Mouse (Mus musculus) cerebral cortex, adult 2 months (tissue): ENCODE measurements around the gene Gm7876.

ENCODE experiments used
- WGBS: fragments of 180-500 bp; shearing (Covaris S2); methylation state at CpG from one replicate; pipeline ENCODE4 v1.1.7; 2018; 5-methylcytosine and 5-hydroxymethylcytosine counted together

Gene Gm7876

DNA sequence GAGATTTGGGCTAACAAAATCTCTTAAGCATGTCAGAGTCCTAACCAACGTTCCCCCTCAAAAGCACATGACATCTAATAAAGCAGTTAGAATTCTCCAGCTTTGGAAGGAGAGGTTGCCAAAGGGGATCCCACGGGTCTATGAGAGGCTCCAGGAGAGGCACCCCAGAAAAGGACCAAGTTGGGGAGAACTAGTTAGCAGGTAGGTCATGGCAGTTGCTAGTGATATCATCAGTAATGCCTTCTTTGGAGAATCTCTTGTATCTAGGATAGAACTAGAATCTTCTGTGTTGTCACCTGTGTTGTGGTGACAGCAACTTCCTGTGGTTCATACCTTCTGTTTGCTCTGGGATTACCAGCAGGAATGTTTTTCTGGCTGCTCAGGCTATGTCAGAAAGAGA is at the start of gene Gm7876:
Gene Gm7876 (plus strand): TSS at position 301 of the 400 bp plus-strand sequence.
- WGBS: 86% methylated on average over 1 of the region's 2 CpGs

DNA sequence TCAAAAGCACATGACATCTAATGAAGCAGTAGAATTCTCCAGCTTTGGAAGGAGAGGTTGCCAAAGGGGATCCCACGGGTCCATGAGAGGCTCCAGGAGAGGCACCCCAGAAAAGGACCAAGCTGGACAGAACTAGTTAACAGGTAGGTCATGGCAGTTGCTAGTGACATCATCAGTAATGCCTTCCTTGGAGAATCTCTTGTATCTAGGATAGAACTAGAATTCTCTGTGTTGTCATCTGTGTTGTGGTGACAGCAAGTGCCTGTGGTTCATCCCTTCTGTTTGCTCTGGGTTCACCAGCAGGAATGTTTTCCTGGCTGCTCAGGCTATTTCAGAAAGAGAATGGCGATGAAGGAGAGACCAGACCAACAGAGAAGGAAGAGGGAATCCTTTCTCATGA is 45.1 kb upstream of the Gm7876 start, which contains the start of gene Gm3239:
Gene Gm3239 (plus strand): TSS at position 301 of the 400 bp plus-strand sequence.
- WGBS: no CpG with 5 or more reads among the region's 2 CpGs

DNA sequence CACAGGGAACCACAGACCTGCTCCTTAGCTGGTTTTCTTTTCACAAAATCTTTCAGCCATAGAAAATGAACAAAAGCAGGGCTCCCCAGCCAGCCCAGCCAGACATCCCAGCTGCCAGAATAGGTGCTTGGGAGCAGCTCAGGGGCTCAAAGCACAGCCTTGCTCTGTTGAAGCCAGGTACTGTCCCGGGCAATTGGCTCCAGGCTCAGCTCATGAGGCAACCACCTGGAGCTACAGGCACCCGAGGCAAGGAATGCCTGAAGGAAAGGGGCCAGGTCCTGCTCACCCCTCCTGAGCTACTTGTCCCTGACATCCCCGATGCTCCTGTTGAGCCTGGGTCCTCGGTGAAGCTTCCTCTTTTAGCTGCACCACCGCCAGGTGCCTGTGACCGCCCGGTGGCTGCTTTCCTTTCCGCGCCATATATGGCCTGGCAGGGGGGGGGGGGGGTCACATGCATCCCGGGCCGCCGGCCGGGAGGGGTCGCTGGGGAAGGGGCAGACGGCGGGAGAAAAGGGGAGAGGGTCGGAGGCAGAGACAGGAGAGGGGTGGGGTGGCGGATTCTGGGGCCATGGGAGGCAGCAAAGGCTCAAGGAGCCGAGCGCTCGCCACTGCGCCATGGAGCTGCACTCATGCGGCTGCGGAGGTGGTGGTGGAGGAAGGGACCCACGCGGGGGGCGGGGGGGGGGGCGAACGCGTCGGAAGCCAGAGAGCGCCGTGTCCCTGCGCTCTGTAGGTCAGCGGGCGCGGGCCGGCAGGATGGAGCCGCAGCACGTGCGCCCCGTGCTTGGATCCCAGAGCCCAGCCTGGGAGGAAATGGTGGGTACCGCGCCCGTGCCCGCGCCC is 17.2 kb downstream of the Gm7876 start, which contains the start of gene Gm3252:
Gene Gm3252 (plus strand): TSS at position 738 of the 843 bp plus-strand sequence.
- WGBS: 1% methylated on average over 18 of the region's 47 CpGs
